Mouse (Mus musculus) hindbrain, embryonic 15.5 days (tissue): ENCODE results near the gene Ctss. TPM values are rescaled to one million over a fixed set of nuclear protein-coding genes. Genes with fewer than 3 reads are reported as not detected.

Experiments
- ATAC-seq: fragments of 200-750 bp; cut with Nextera tagmentation; 2 replicates; pipeline ENCODE4 v1.8.0; 2017; ENCODE audit warnings: low read depth, moderate number of reproducible peaks, moderate TSS enrichment; ENCODE audit not compliant: low FRiP score
- H3K27ac ChIP-seq: fragments of 300-500 bp; sonication (generic); replicated peaks from 2 replicates; pipeline ENCODE4 v1.5.1; 2015; ENCODE audit warnings: mild to moderate bottlenecking, inconsistent platforms
- H3K27me3 ChIP-seq: fragments of 300-500 bp; sonication (generic); 2 replicates; pipeline ENCODE4 v1.6.1; 2015; ENCODE audit warnings: control low read depth, inconsistent platforms
- H3K36me3 ChIP-seq: fragments of 300-500 bp; sonication (generic); 2 replicates; pipeline ENCODE4 v1.6.1; 2015; ENCODE audit warnings: control low read depth, inconsistent platforms
- H3K4me1 ChIP-seq: fragments of 300-500 bp; sonication (generic); replicated peaks from 2 replicates; pipeline ENCODE4 v1.6.1; 2015; ENCODE audit warnings: control low read depth, inconsistent platforms
- H3K4me2 ChIP-seq: fragments of 300-500 bp; sonication (generic); 2 replicates; pipeline ENCODE4 v1.6.1; 2015; ENCODE audit warnings: moderate library complexity, mild to moderate bottlenecking, inconsistent platforms
- H3K4me3 ChIP-seq: fragments of 300-500 bp; sonication (generic); 2 replicates; pipeline ENCODE4 v1.5.1; 2015; ENCODE audit warnings: mild to moderate bottlenecking, inconsistent platforms
- H3K9ac ChIP-seq: fragments of 300-500 bp; sonication (generic); 2 replicates; pipeline ENCODE4 v1.6.1; 2015; ENCODE audit warnings: inconsistent platforms
- H3K9me3 ChIP-seq: fragments of 300-500 bp; sonication (generic); 2 replicates; pipeline ENCODE4 v1.6.1; 2016; ENCODE audit warnings: control low read depth, inconsistent platforms
- WGBS: fragments of 180-500 bp; shearing (Covaris S2); methylation state at CpG from one replicate; pipeline ENCODE4 v1.1.7; 2015; 5-methylcytosine and 5-hydroxymethylcytosine counted together
- polyA plus RNA-seq: library from polyadenylated mRNA; unstranded; fragments of >200 nt; fragmentation: Nextera tagmentation; extraction: Ambion mirVana; gene quantifications from 2 replicates; pipeline ENCODE4 v1.2.1, GENCODE M21; 2015

The Ctss gene
- 14.3 and 19.3 TPM in 2 replicates for polyA plus RNA-seq

DNA sequence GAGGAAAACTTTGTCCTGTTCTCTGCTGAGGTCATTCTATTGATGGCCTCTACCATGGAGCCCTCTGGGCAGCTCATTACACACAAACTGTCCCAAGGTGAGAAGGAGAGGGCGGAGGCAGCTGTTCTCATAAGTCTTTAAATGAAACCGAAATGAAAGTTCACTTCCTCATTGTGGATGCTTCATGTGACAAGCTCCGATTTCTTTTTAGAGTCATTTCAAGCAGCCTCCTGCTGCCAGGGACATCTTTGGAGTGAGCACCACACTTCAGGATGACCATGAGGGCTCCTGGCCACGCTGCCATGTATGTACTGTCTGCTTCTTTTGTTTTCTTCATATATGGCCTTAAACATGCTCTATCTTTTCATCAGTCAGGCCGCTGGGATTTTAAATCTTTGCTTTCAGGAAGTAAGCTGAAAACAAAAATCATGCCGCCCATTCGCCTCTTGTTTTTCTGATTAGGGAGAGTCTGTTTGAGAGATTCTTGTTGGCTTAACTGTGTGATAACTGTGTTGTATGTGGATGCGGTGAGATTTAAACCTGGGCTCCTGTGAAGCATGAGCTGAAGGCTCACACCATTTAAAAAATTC is at the start of gene Ctss:
TSS of gene Ctss (plus strand) at position 165 of the 590 bp plus-strand sequence.
- ATAC-seq: no peak
- no peak within 1 kb of the TSS for H3K4me3 ChIP-seq
- no peaks in the 10 kb centered on the region for H3K27me3 ChIP-seq
- H3K27ac ChIP-seq: no peak within 1 kb of the TSS
- H3K9me3 ChIP-seq: no peaks in the 10 kb centered on the region
- H3K4me2 ChIP-seq: no peak within 1 kb of the TSS
- no peaks in the 10 kb centered on the region for H3K36me3 ChIP-seq
- H3K4me1 ChIP-seq: no peaks in the 10 kb centered on the region
- no peak within 1 kb of the TSS for H3K9ac ChIP-seq
- 89% methylated on average over 8 of the region's 8 CpGs for WGBS

DNA sequence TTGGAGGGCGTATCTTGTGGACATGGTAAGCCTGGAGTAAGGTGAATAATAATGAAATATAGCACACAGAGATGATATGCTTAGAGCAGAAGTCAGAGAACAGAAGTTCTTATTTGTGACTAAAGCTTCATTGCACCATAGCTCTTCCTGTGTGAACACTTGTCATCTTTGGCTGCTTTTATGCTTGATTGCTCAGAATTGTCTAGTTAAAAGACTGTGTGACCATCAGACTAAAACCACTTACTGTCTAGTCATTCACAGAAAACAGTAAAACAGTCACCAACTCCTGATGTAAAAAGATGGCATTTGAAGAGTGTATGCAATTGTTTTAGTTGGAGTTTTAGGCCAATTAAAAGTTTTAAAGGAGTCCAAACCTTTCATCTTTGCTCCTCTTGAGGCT is 47.6 kb upstream of the Ctss start:
- H3K9me3 ChIP-seq: no peaks in the 10 kb centered on the region
- H3K4me2 ChIP-seq: no peak overlapping the region
- H3K9ac ChIP-seq: no peak overlapping the region
- no peak overlapping the region for H3K27ac ChIP-seq
- no peak for ATAC-seq
- WGBS: 94% methylated on average over 1 of the region's 1 CpGs
- H3K4me3 ChIP-seq: no peak overlapping the region
- no peaks in the 10 kb centered on the region for H3K27me3 ChIP-seq
- no peaks in the 10 kb centered on the region for H3K4me1 ChIP-seq
- peaks cover 53% of the 10 kb centered on the region for H3K36me3 ChIP-seq

DNA sequence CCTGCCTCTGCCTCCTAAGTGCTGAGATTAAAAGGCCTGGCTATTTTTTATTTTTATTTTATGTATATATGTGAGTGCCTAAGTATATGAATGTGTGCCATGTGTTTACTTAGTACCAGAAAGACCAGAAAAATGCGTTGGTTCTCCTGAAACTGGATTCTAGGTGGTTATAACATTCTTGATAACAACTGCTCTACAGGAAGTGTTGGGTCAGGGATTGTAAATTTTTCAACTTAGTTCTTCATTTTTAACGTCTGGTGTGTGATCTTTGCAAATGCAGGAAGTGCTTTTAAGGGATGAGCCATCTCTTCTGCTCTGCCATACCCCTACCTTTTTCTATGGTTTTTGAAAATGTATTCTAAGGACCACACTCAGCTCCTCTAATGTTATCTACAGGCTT is 40.2 kb upstream of the Ctss start:
- H3K27ac ChIP-seq: no peak overlapping the region
- no peaks in the 10 kb centered on the region for H3K9me3 ChIP-seq
- no peak overlapping the region for H3K4me3 ChIP-seq
- no peaks in the 10 kb centered on the region for H3K27me3 ChIP-seq
- WGBS: 94% methylated on average over 2 of the region's 2 CpGs
- H3K9ac ChIP-seq: no peak overlapping the region
- no peak overlapping the region for H3K4me2 ChIP-seq
- H3K36me3 ChIP-seq: peaks cover 64% of the 10 kb centered on the region
- no peaks in the 10 kb centered on the region for H3K4me1 ChIP-seq
- ATAC-seq: no peak

DNA sequence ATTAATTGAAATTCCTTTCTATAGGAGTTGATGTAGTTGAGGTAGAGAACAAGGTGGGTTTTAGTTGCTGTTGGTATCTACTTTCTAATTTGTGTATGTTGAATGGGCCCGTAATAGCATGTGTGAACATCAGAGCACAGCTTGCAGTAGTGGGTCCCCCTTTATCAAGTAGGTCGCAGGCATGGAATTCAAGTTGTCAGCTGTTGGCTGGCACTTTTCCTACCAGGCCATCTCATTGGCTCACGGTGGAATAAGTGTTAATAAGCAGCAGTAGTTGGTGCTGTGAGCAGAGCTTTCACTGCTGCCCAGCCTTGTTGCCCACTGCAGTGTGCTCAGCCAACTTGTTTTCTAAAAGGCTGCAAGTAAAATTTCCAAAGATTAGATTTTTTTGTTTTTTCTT is 37.9 kb upstream of the Ctss start:
- Histone ChIP-seq H3K4me1 (no peaks in the 10 kb centered on the region), H3K9ac (no peak overlapping the region), H3K27ac (no peak overlapping the region), H3K9me3 (no peaks in the 10 kb centered on the region), H3K4me3 (no peak overlapping the region), H3K27me3 (no peaks in the 10 kb centered on the region), H3K4me2 (no peak overlapping the region), H3K36me3 (peaks cover 74% of the 10 kb centered on the region)
- no peak for ATAC-seq
- 94% methylated on average over 3 of the region's 3 CpGs for WGBS

DNA sequence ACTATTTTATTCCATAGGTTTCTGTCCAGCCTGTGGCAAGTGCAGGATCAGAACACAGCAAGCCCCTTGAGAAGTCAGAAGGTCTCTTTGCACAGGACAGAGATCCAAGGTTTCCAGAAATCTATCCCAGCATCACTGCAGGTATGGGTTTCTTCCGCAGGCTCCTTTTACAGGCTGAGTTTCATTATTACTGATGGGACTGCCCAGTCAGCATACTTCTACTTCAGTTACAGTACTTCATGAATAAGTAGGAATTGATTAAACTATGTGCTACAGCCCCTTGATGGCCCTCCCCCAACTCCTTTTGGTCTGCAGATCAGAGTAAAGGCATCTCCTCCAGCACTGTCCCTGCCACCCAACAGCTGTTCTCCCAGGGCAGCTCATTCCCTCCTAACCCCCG is 36.3 kb upstream of the Ctss start:
- Histone ChIP-seq H3K36me3 (peaks cover 86% of the 10 kb centered on the region), H3K9me3 (no peaks in the 10 kb centered on the region), H3K27me3 (no peaks in the 10 kb centered on the region), H3K9ac (no peak overlapping the region), H3K4me3 (no peak overlapping the region), H3K4me2 (no peak overlapping the region), H3K4me1 (no peaks in the 10 kb centered on the region), H3K27ac (no peak overlapping the region)
- no peak for ATAC-seq
- 93% methylated on average over 2 of the region's 2 CpGs for WGBS

DNA sequence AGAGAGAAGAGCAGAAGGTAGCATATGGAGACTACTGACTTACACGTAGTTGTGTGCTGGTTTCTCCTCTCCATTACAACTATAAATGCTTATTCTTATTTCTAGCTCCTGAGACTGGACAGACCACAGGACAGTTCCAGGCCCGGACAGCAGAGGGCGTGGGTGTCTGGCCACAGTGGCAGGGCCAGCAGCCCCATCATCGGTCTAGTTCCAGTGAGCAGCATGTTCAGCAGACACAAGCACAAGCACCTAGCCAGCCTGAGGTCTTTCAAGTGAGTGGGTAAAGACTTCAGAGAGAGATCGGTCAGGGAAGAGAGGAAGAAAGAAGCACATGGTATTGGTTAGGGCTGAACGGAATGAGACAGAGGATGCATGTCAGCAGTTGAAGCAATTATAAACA is 32.2 kb upstream of the Ctss start:
- Histone ChIP-seq H3K27me3 (no peaks in the 10 kb centered on the region), H3K36me3 (peaks cover 67% of the 10 kb centered on the region)

DNA sequence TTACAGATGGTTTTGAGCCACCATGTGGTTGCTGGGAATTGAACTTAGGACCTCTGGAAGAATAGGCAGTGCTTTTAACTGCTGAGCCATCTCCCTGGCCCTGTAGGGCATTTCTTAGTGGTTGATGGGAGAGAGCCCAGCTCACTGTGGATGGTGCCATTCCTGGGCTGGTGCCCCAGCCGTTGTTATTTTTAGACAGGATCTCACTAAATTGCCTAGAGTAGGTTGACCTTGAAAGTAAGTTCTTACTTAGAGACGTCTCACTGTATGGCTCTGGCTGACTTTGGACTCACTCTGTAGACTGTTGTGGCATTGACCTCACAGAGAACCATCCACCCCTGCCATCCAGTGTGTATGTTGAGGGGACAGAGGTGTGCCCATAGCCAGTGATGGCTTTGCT is 28.4 kb upstream of the Ctss start:
- WGBS: 90% methylated on average over 2 of the region's 2 CpGs
- no peaks in the 10 kb centered on the region for H3K27me3 ChIP-seq
- H3K9ac ChIP-seq: no peak overlapping the region
- no peaks in the 10 kb centered on the region for H3K9me3 ChIP-seq
- no peak overlapping the region for H3K4me3 ChIP-seq
- no peak overlapping the region for H3K27ac ChIP-seq
- H3K4me2 ChIP-seq: no peak overlapping the region
- H3K36me3 ChIP-seq: peaks cover 32% of the 10 kb centered on the region
- H3K4me1 ChIP-seq: no peaks in the 10 kb centered on the region
- no peak for ATAC-seq

More for the DNA sequence above, 32.2 kb upstream of the Ctss start:
- 70% methylated on average over 6 of the region's 6 CpGs for WGBS
- no peaks in the 10 kb centered on the region for H3K4me1 ChIP-seq
- H3K9me3 ChIP-seq: no peaks in the 10 kb centered on the region
- H3K27ac ChIP-seq: no peak overlapping the region
- H3K4me3 ChIP-seq: no peak overlapping the region
- H3K9ac ChIP-seq: no peak overlapping the region
- no peak overlapping the region for H3K4me2 ChIP-seq
- ATAC-seq: no peak

DNA sequence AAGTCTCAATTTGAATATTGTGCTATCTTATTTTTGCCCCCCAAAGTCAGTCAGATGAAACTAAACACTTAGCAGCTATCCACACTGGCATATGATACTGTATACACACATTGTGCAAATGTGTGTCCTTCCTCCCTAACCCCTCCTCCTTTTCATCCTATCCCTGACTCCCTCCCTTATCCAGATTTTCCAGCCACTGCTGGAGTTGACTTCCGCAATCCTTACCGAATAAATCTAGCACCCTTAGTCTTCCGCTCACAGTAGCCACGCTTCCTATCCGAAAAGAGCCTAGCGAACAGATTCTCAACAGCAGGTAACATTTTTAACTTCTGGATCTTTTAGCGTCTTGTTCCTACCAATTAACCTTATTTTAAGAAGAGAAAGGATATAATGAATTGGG is 27.6 kb upstream of the Ctss start, which contains the start of gene Ctsk:
TSS of gene Ctsk (plus strand) at position 233 of the 400 bp plus-strand sequence.
- Histone ChIP-seq H3K4me3 (no peak within 1 kb of the TSS), H3K27me3 (no peaks in the 10 kb centered on the region), H3K9me3 (no peaks in the 10 kb centered on the region), H3K4me2 (no peak within 1 kb of the TSS), H3K9ac (no peak within 1 kb of the TSS), H3K36me3 (peaks cover 24% of the 10 kb centered on the region), H3K27ac (no peak within 1 kb of the TSS), H3K4me1 (no peaks in the 10 kb centered on the region)
- ATAC-seq: no peak
- 89% methylated on average over 7 of the region's 7 CpGs for WGBS

DNA sequence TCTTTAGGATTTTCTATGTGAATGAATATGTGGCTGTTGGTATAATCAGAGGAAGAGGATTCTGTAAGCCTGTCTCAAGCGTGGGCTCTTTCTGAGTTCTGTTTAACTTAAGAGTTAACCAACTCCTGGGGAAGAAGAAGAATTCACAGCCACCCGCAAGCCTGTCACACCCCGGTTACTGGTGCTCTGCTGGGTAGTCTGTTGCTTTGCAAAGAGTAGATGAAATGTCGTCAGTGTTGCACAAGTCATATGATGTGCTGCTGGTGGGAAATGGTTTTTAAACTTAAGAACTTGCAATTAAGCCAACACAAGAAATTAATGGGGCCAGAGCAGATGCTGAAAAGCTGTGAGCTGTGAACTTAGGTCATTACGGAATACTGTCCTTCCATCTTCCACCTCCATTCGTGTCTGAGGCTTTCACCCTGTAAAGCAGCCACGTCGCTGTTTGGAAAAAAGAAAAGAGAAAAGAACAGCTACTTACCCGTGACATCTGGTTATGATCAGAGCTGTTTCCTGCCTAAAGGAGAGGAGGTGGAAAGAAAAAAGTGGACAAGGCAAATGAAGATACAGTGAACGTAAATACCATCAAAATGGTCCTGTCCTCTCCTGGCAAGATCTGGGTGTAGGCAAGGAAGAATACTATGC is 27.0 kb upstream of the Ctss start:
- 77% methylated on average over 10 of the region's 10 CpGs for WGBS
- Histone ChIP-seq H3K36me3 (peaks cover 18% of the 10 kb centered on the region), H3K27ac (no peak overlapping the region), H3K27me3 (no peaks in the 10 kb centered on the region), H3K4me2 (no peak overlapping the region), H3K9ac (no peak overlapping the region), H3K9me3 (no peaks in the 10 kb centered on the region), H3K4me1 (no peaks in the 10 kb centered on the region), H3K4me3 (no peak overlapping the region)
- no peak for ATAC-seq

DNA sequence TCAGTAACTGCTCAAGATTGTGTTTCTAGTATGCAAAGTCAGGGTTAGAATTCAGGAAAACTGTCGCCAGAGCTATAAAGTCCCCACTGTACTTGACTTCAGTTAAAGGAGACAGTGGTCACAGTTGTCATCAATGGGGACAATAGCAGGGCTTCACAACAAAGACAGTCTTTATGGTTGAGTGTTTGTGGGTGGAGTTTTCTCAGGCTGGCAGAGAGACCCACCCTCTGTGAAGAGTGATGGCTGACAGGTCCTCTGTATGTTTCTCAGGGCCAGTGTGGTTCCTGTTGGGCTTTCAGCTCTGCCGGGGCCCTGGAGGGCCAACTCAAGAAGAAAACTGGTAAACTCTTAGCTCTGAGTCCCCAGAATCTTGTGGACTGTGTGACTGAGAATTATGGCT is 24.3 kb upstream of the Ctss start:
- Histone ChIP-seq H3K36me3 (0 out of 2 replicates have a peak, but pooled peaks cover 8% of the 10 kb centered on the region), H3K4me2 (no peak overlapping the region), H3K4me3 (no peak overlapping the region), H3K27ac (no peak overlapping the region), H3K9ac (no peak overlapping the region), H3K9me3 (no peaks in the 10 kb centered on the region), H3K27me3 (no peaks in the 10 kb centered on the region), H3K4me1 (no peaks in the 10 kb centered on the region)
- WGBS: 16% methylated on average over 2 of the region's 2 CpGs
- no peak for ATAC-seq

DNA sequence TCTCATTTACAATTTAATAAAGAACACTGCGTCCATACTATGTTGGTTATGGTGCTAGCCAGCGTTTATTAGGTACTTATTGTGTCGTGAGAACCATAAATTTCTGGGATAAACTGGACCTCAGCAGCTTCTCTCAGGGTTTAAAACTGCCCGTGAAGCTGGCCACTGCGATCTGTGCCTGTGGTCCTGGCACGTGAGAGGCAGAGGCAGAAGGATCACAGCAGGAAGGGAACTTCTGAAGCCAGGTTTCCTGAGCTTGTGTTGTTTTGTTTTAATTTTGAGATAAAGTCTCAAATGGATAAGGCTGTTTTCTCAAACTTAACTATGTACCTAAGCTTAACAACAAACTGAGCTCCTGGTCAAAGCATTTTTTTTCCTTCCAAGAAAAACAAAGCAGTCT is 17.2 kb upstream of the Ctss start:
- WGBS: 75% methylated on average over 6 of the region's 6 CpGs
- H3K27ac ChIP-seq: no peak overlapping the region
- H3K36me3 ChIP-seq: 0 out of 2 replicates have a peak, but pooled peaks cover 8% of the 10 kb centered on the region
- no peaks in the 10 kb centered on the region for H3K4me1 ChIP-seq
- H3K27me3 ChIP-seq: no peaks in the 10 kb centered on the region
- H3K4me3 ChIP-seq: no peak overlapping the region
- no peaks in the 10 kb centered on the region for H3K9me3 ChIP-seq
- no peak overlapping the region for H3K4me2 ChIP-seq
- no peak overlapping the region for H3K9ac ChIP-seq
- ATAC-seq: no peak

DNA sequence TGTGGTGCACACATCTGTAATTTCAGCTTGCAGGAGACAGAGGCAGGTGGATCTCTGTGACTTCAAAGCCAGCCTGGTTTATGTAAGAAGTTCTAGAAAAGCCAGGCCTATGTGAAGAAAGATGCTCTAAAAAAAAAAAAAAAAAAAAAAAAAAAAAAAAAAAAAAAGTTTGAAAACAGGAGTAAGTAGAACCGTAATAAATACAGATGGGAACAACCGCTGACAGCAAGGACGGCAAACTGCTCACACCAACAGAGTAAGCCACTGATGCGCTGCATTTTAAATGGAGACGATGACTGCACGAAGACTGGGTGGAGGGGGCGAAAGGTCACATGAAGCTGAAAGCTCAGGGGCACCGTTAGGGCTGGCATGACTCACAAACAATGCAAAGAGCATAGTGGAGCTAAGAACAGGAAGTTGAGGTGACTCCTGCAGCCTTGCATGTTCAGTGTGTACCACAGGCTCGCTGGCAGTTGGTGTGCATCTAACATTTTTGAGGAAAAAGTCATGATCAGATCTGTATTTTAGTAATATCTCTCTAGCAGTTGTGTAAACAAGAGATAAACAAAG is 14.9 kb upstream of the Ctss start:
- Histone ChIP-seq H3K9ac (no peak overlapping the region), H3K9me3 (no peaks in the 10 kb centered on the region), H3K27ac (no peak overlapping the region), H3K4me1 (no peaks in the 10 kb centered on the region; the same call in 1 of the 2 replicates), H3K4me2 (no peak overlapping the region), H3K36me3 (0 out of 2 replicates have a peak, but pooled peaks cover 4% of the 10 kb centered on the region), H3K27me3 (no peaks in the 10 kb centered on the region), H3K4me3 (no peak overlapping the region)
- ATAC-seq: no peak
- 59% methylated on average over 9 of the region's 9 CpGs for WGBS
